Mouse (Mus musculus): ENCODE results near the gene Pygm. TPM values are rescaled to one million over a fixed set of nuclear protein-coding genes. Genes with fewer than 3 reads are reported as not detected.

Pygm gene
- polyA plus RNA-seq, 1 experiment from 2014 or later: 22.3 TPM

DNA sequence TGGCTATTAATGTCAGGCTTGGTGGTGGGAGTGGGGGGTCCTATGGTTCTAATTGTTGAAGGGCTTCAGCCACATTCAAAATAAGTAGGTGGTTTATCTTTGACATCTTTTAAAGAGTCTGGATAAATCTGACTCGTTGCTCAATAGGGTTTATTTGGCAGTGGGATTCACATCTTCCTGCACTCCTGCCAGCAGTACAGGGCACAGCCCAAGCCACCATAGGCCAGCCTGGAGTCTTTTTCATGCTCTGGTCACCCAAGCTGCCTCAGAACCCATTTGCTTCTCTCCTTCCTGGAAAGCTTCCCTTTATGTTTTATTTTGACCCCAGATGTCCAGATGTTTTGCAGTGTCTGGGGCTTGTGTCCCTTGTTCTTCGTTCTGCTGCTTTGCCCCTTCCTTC is 7.6 kb upstream of the Pygm start:
- Histone ChIP-seq H3K27ac (no peak overlapping the region), H3K9me3 (no peaks in the 10 kb centered on the region), H3K27me3 (no peaks in the 10 kb centered on the region), H3K9ac (no peak overlapping the region), H3K4me1 (peaks cover 1% of the 10 kb centered on the region; the same call in 1 of the 2 replicates), H3K4me2 (no peak overlapping the region), H3K36me3 (peaks cover 75% of the 10 kb centered on the region), H3K4me3 (no peak overlapping the region)
- 65% methylated on average over 2 of the region's 2 CpGs for WGBS
- ATAC-seq (ENCODE audit: borderline replicate concordance, extremely low read depth, low FRiP score, low TSS enrichment): no peak

GRCm38 (mm10) chr19:6377327-6378040 is 6.7 kb upstream of the Pygm start:
- peaks cover 66% of the 10 kb centered on the region for H3K36me3 ChIP-seq
- no peak overlapping the region for H3K9ac ChIP-seq

DNA sequence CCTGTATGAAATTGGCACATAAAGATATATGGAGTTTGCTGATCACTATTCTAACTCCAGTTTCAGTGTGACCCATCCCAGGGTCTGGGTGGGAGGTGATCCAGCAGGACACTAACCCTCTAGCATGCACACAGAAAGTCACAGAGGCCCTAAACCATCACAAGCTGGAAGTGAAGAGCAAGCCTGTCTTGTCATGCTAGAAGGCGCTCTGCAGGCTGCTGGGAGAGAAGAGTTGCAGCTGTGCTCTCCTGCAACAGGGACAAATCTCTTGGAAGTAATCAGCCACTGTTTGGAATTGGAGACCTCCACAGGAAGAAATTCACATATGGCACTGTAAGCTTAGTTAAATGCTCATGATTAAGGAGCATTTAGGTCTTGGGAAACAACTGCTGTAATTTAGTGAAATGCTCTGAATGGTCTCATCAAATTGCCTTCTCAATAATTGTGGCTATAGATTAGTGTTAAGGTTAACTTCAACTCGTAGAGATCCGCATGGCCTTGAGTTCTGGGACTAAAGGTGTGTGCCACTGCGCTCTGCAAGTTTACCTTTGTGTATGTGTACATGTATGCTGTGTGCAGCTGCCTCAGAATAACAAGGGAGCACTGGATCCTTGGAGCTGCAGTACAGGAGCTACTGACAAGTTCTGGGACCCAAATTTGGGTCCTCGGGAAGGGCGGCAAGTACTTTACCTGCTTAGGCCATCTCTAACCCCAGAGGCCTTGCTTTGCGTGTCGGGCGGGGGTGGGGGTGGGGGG is 3.6 kb upstream of the Pygm start:
- H3K9me3 ChIP-seq: no peaks in the 10 kb centered on the region
- no peak overlapping the region for H3K4me3 ChIP-seq
- peaks cover 22% of the 10 kb centered on the region for H3K4me1 ChIP-seq
- WGBS: 86% methylated on average over 9 of the region's 9 CpGs
- no peak overlapping the region for H3K4me2 ChIP-seq
- peaks cover 38% of the 10 kb centered on the region for H3K36me3 ChIP-seq
- H3K27ac ChIP-seq: no peak overlapping the region
- ATAC-seq (ENCODE audit: borderline replicate concordance, extremely low read depth, low FRiP score, low TSS enrichment): no peak
- H3K27me3 ChIP-seq: no peaks in the 10 kb centered on the region
- no peak overlapping the region for H3K9ac ChIP-seq

More at GRCm38 (mm10) chr19:6377327-6378040, 6.7 kb upstream of the Pygm start:
- ATAC-seq (ENCODE audit: borderline replicate concordance, extremely low read depth, low FRiP score, low TSS enrichment): no peak
- no peaks in the 10 kb centered on the region; the same call in 1 of the 2 replicates for H3K4me1 ChIP-seq
- 83% methylated on average over 11 of the region's 11 CpGs for WGBS
- H3K9me3 ChIP-seq: no peaks in the 10 kb centered on the region
- no peaks in the 10 kb centered on the region for H3K27me3 ChIP-seq
- H3K4me2 ChIP-seq: no peak overlapping the region
- no peak overlapping the region for H3K4me3 ChIP-seq
- no peak overlapping the region for H3K27ac ChIP-seq

DNA sequence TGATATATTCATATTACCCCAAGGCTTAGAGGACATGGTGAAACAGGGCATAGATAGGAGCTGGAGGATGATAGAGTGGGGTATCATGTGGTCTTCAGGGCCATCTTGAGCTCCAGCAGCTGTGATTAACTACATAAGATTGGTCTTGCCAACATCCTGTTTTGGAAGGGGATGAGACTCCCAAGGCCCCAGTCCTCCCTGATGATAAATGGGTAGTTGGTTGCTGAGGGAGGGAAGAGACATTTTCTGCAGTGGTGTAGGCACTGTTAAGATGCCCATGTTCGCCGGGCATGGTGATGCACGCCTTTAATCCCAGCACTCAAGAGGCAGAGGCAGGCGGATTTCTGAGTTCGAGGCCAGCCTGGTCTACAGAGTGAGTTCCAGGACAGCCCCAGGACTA is 3.0 kb upstream of the Pygm start:
- ATAC-seq (ENCODE audit: borderline replicate concordance, extremely low read depth, low FRiP score, low TSS enrichment): no peak
- no peak overlapping the region for H3K4me3 ChIP-seq
- no peak overlapping the region for H3K9ac ChIP-seq
- 96% methylated on average over 5 of the region's 5 CpGs for WGBS
- H3K4me2 ChIP-seq: no peak overlapping the region
- H3K27me3 ChIP-seq: no peaks in the 10 kb centered on the region
- no peaks in the 10 kb centered on the region for H3K9me3 ChIP-seq
- H3K27ac ChIP-seq: no peak overlapping the region
- peaks cover 22% of the 10 kb centered on the region for H3K4me1 ChIP-seq
- H3K36me3 ChIP-seq: peaks cover 31% of the 10 kb centered on the region

GRCm38 (mm10) chr19:6382323-6382924 is 1.8 kb upstream of the Pygm start:
- H3K9me3 ChIP-seq: no peaks in the 10 kb centered on the region
- H3K4me1 ChIP-seq: peaks cover 22% of the 10 kb centered on the region
- peaks cover 19% of the 10 kb centered on the region for H3K36me3 ChIP-seq
- 57% methylated on average over 4 of the region's 4 CpGs for WGBS
- no peak overlapping the region for H3K27ac ChIP-seq
- H3K4me2 ChIP-seq: no peak overlapping the region
- H3K27me3 ChIP-seq: no peaks in the 10 kb centered on the region
- H3K4me3 ChIP-seq: no peak overlapping the region
- H3K9ac ChIP-seq: no peak overlapping the region
- no peak for ATAC-seq (ENCODE audit: borderline replicate concordance, extremely low read depth, low FRiP score, low TSS enrichment)

DNA sequence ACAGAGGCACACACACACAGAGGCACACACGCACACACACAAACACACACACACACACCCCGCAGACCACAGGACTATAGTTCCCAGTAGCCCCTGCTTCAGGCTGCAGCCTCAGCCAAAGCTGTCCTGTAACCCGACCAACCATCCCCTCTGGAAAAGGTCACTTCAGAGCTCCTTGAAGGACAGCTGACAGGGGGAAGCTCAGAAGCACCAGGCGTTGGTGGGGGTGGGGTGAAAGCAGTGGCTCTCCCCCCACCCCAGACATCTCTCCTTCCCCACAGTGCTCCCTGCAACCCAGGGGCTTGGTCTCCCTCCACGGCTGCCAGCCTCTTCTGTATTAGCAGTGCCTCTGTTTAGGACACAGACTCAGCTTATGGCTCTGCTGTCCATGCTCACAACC is 729 bp upstream of the Pygm start:
- Histone ChIP-seq H3K27ac (peak overlapping the region; percentile 48), H3K4me1 (peaks cover 22% of the 10 kb centered on the region)
- no peak for ATAC-seq (ENCODE audit: borderline replicate concordance, extremely low read depth, low FRiP score, low TSS enrichment)

GRCm38 (mm10) chr19:6384954-6385353 is 755 bp downstream of the Pygm start:
- Histone ChIP-seq H3K4me3 (no peak overlapping the region), H3K27ac (no peak overlapping the region), H3K4me1 (peaks cover 30% of the 10 kb centered on the region)

More for the DNA sequence above, 729 bp upstream of the Pygm start:
- H3K9me3 ChIP-seq: no peaks in the 10 kb centered on the region
- no peak overlapping the region for H3K4me2 ChIP-seq
- H3K9ac ChIP-seq: no peak overlapping the region
- 41% methylated on average over 5 of the region's 5 CpGs for WGBS
- H3K36me3 ChIP-seq: peaks cover 9% of the 10 kb centered on the region; the same call in 1 of the 2 replicates
- no peaks in the 10 kb centered on the region for H3K27me3 ChIP-seq
- H3K4me3 ChIP-seq: no peak overlapping the region

GRCm38 (mm10) chr19:6385419-6385818 is 1.2 kb downstream of the Pygm start:
- Histone ChIP-seq H3K27ac (no peak overlapping the region), H3K4me2 (no peak overlapping the region), H3K9ac (no peak overlapping the region), H3K4me3 (no peak overlapping the region), H3K9me3 (no peaks in the 10 kb centered on the region), H3K4me1 (peaks cover 31% of the 10 kb centered on the region), H3K27me3 (no peaks in the 10 kb centered on the region), H3K36me3 (no peaks in the 10 kb centered on the region)
- 64% methylated on average over 5 of the region's 5 CpGs for WGBS
- ATAC-seq (ENCODE audit: borderline replicate concordance, extremely low read depth, low FRiP score, low TSS enrichment): no peak

More at GRCm38 (mm10) chr19:6384954-6385353, 755 bp downstream of the Pygm start:
- no peaks in the 10 kb centered on the region for H3K9me3 ChIP-seq
- H3K4me2 ChIP-seq: peak overlapping the region; percentile 20
- 68% methylated on average over 11 of the region's 11 CpGs for WGBS
- no peaks in the 10 kb centered on the region for H3K36me3 ChIP-seq
- ATAC-seq (ENCODE audit: borderline replicate concordance, extremely low read depth, low FRiP score, low TSS enrichment): no peak
- no peaks in the 10 kb centered on the region for H3K27me3 ChIP-seq
- no peak overlapping the region for H3K9ac ChIP-seq

GRCm38 (mm10) chr19:6385821-6386220 is 1.6 kb downstream of the Pygm start:
- Histone ChIP-seq H3K27me3 (no peaks in the 10 kb centered on the region), H3K27ac (no peak overlapping the region), H3K4me1 (peaks cover 31% of the 10 kb centered on the region), H3K9me3 (no peaks in the 10 kb centered on the region), H3K4me3 (no peak overlapping the region), H3K4me2 (no peak overlapping the region), H3K9ac (no peak overlapping the region), H3K36me3 (no peaks in the 10 kb centered on the region)
- 78% methylated on average over 7 of the region's 7 CpGs for WGBS
- no peak for ATAC-seq (ENCODE audit: borderline replicate concordance, extremely low read depth, low FRiP score, low TSS enrichment)

DNA sequence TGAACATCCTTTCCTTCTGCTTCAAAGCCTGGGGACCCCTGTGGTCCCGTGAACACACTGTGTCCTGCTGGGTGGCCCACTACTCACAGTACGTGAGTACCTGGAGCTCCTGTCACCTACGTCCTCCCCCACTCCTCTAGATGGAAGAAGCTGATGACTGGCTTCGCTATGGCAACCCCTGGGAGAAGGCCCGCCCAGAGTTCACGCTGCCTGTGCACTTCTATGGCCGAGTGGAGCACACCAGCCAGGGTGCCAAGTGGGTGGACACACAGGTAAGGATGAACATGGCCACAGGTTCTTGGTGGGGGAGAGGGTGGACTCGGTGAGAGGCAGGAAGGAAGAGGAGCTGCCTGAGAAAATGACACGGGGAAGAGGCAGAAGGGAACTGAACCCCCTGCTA is 2.0 kb downstream of the Pygm start:
- Histone ChIP-seq H3K9me3 (no peaks in the 10 kb centered on the region), H3K4me2 (no peak overlapping the region), H3K27me3 (no peaks in the 10 kb centered on the region), H3K9ac (no peak overlapping the region), H3K27ac (no peak overlapping the region), H3K4me3 (no peak overlapping the region), H3K4me1 (peaks cover 31% of the 10 kb centered on the region), H3K36me3 (no peaks in the 10 kb centered on the region)
- WGBS: 55% methylated on average over 9 of the region's 9 CpGs
- ATAC-seq (ENCODE audit: borderline replicate concordance, extremely low read depth, low FRiP score, low TSS enrichment): no peak

- ATAC-seq (ENCODE audit: borderline replicate concordance, extremely low read depth, low FRiP score, low TSS enrichment): no peak
- Histone ChIP-seq H3K4me2 (no peak overlapping the region), H3K4me1 (peaks cover 28% of the 10 kb centered on the region), H3K4me3 (no peak overlapping the region), H3K9me3 (no peaks in the 10 kb centered on the region), H3K36me3 (no peaks in the 10 kb centered on the region), H3K9ac (no peak overlapping the region), H3K27me3 (no peaks in the 10 kb centered on the region), H3K27ac (no peak overlapping the region)
- WGBS: 83% methylated on average over 13 of the region's 13 CpGs
Observed at GRCm38 (mm10) chr19:6388006-6388405, 3.8 kb downstream of the Pygm start.

DNA sequence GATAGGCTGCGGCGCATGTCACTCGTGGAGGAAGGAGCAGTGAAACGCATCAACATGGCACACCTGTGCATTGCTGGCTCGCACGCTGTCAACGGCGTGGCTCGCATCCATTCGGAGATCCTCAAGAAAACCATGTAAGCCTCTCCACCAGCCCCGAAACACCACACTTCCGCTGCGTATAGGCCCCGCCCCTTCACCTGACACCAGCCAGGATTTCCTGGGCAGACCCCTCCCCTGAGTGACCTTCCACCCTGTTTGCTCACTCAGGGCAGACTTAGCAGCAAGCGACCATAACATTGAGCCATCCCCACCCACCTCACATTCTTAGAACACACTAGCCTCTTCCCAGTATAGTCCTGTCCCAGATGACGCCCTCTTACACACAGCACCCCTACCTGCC is 5.6 kb downstream of the Pygm start:
- no peaks in the 10 kb centered on the region for H3K9me3 ChIP-seq
- no peak overlapping the region for H3K27ac ChIP-seq
- no peak for ATAC-seq (ENCODE audit: borderline replicate concordance, extremely low read depth, low FRiP score, low TSS enrichment)
- H3K27me3 ChIP-seq: no peaks in the 10 kb centered on the region
- peak overlapping the region; percentile 20 for H3K4me3 ChIP-seq
- H3K9ac ChIP-seq: 0 out of 2 replicates have a peak overlapping the region, but pooled peaks have one; percentile 21
- WGBS: 9% methylated on average over 16 of the region's 16 CpGs
- peak overlapping the region; percentile 55 for H3K4me2 ChIP-seq
- peaks cover 11% of the 10 kb centered on the region; the same call in 1 of the 2 replicates for H3K4me1 ChIP-seq
- no peaks in the 10 kb centered on the region for H3K36me3 ChIP-seq

Data from lung, embryonic 15.5 days (tissue).